Mouse (Mus musculus) hindbrain, embryonic 16.5 days (tissue): ENCODE data around the gene Adamts7. TPM values are rescaled to one million over a fixed set of nuclear protein-coding genes. Genes with fewer than 3 reads are reported as not detected.

Experiments used
- ATAC-seq: fragments of 200-750 bp; cut with Nextera tagmentation; 2 replicates; pipeline ENCODE4 v1.8.0; 2017; ENCODE audit warnings: moderate TSS enrichment, moderate library complexity
- H3K27ac ChIP-seq: fragments of 300-500 bp; sonication (generic); 2 replicates; pipeline ENCODE4 v1.5.1; 2014; ENCODE audit warnings: low read depth, mild to moderate bottlenecking, control low read depth, low read length, moderate library complexity
- H3K27me3 ChIP-seq: fragments of 300-500 bp; sonication (generic); replicated peaks from 2 replicates; pipeline ENCODE4 v1.6.1; 2014; ENCODE audit warnings: low read length; ENCODE audit not compliant: control insufficient read depth, insufficient read depth
- H3K36me3 ChIP-seq: fragments of 300-500 bp; sonication (generic); 2 replicates; pipeline ENCODE4 v1.6.1; 2014; ENCODE audit warnings: mild to moderate bottlenecking, low read length, moderate library complexity, mixed read lengths; ENCODE audit not compliant: control insufficient read depth, insufficient read depth
- H3K4me1 ChIP-seq: fragments of 300-500 bp; sonication (generic); 2 replicates; pipeline ENCODE4 v1.6.1; 2014; ENCODE audit warnings: low read depth, low read length; ENCODE audit not compliant: control insufficient read depth, insufficient read depth
- H3K4me2 ChIP-seq: fragments of 300-500 bp; sonication (generic); 2 replicates; pipeline ENCODE4 v1.6.1; 2014; ENCODE audit warnings: mild to moderate bottlenecking, low read length, control low read depth, moderate library complexity
- H3K4me3 ChIP-seq: fragments of 300-500 bp; sonication (generic); 2 replicates; pipeline ENCODE4 v1.5.1; 2014; ENCODE audit warnings: mild to moderate bottlenecking, low read length, control low read depth, moderate library complexity
- H3K9ac ChIP-seq: fragments of 300-500 bp; sonication (generic); 2 replicates; pipeline ENCODE4 v1.6.1; 2014; ENCODE audit warnings: low read depth, mild to moderate bottlenecking, control low read depth, low read length, moderate library complexity
- H3K9me3 ChIP-seq: fragments of 300-500 bp; sonication (generic); 2 replicates; pipeline ENCODE4 v1.6.1; 2014; ENCODE audit warnings: mild to moderate bottlenecking, low read length, moderate library complexity; ENCODE audit not compliant: control insufficient read depth
- WGBS: fragments of 180-500 bp; shearing (Covaris S2); extraction: QIAGEN DNeasy Blood & Tissue Kit; methylation state at CpG from one replicate; pipeline ENCODE4 v1.1.7; 2014; 5-methylcytosine and 5-hydroxymethylcytosine counted together
- polyA plus RNA-seq: library from polyadenylated mRNA; unstranded; fragments of >200 nt; fragmentation: Nextera tagmentation; extraction: Ambion mirVana; gene quantifications from 2 replicates; pipeline ENCODE4 v1.2.1, GENCODE M21; 2015

The Adamts7 gene
- polyA plus RNA-seq, 1 experiment from 2014 or later, result 4.9 TPM

DNA sequence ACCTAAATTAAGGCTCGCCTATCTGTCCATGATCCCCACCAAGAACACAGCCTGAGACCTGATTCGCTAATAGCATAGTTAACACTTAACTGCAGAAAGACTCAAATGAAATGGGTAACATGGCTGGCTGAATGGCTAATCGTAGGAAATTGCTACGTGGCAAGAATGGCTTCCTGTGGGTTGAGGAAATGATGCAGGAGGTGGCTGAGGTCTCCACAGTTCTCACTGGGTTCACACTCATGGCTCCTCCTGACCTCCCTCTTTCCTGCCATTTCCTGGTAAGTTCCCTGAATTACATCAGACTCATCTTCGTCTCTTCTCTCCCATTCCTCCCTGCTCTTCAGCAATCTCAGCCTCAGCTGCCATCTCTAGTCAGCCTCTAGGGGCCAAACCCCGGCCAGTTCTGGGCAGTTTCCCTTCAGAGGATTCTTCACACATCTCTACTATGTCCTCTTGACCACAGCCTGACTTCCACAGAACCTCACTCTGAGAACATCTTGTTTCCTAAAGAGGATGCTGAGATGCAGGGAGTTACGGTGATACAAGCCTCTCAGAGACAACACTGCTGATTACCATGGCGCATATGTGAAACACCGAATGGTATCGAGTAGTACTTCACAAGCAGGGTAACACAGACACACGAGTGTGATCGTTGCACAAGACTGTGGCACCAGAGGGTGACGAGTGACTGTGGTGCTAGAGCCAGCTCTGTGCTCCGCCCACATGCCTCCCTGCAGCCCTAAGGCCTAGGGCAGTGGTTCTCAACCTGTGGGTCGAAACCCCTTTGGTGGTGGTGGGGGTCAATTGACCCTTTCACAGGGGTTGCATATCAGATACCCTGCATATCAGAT lies 81.7 kb downstream of the Adamts7 start:
- H3K4me2 ChIP-seq, result no peak overlapping the region
- H3K9me3 ChIP-seq, result no peaks in the 10 kb centered on the region
- peaks cover 6% of the 10 kb centered on the region for H3K36me3 ChIP-seq
- 89% methylated on average over 15 of the region's 15 CpGs for WGBS
- no peaks in the 10 kb centered on the region for H3K27me3 ChIP-seq
- H3K27ac ChIP-seq, result no peak overlapping the region
- H3K9ac ChIP-seq, result no peak overlapping the region
- H3K4me3 ChIP-seq, result no peak overlapping the region
- no peaks in the 10 kb centered on the region for H3K4me1 ChIP-seq
- no peak for ATAC-seq

DNA sequence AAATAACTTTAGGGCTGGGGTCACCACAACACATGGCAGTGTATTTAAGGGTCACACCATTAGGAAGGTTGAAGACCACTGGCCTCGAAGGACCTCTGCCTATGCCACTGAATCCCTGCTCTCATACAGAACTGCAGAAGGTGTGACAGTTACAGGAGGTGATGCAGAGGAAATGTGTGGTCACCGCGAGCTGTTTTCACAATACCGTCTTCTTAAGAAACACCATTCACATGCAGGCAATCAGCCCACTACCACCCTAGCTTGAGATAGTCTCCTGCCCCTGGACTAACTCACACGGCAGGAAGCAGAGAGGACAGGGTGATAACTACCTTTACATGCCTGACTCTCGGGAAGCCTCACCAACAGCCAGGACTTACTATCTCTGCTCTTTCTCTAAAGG lies 82.3 kb downstream of the Adamts7 start:
- H3K9ac ChIP-seq, result no peak overlapping the region
- no peak for ATAC-seq
- peaks cover under 1% of the 10 kb centered on the region; the same call in 1 of the 2 replicates for H3K36me3 ChIP-seq
- H3K4me3 ChIP-seq, result no peak overlapping the region
- no peak overlapping the region for H3K4me2 ChIP-seq
- no peaks in the 10 kb centered on the region for H3K9me3 ChIP-seq
- no peaks in the 10 kb centered on the region for H3K27me3 ChIP-seq
- H3K4me1 ChIP-seq, result no peaks in the 10 kb centered on the region
- 91% methylated on average over 6 of the region's 6 CpGs for WGBS
- no peak overlapping the region for H3K27ac ChIP-seq

DNA sequence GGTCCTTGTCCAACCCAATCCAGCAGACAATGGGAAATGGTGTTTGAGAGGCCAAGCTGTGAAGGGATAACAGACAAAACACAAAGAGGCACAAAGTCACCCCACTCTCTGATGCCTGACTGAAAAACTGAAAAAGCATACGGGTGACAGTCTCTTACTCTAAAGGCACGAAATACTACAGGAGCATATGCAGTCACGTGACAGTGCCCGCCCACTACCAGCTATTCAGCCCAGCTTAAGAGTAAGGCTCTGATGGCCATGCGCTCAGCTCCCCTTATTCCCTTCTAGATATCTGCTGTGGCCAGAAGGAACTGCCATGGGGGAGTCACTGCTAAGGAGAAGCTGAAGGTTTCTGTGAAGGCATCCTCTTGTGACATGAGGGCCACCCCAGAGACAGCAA lies 82.9 kb downstream of the Adamts7 start:
- WGBS, result 91% methylated on average over 5 of the region's 5 CpGs

DNA sequence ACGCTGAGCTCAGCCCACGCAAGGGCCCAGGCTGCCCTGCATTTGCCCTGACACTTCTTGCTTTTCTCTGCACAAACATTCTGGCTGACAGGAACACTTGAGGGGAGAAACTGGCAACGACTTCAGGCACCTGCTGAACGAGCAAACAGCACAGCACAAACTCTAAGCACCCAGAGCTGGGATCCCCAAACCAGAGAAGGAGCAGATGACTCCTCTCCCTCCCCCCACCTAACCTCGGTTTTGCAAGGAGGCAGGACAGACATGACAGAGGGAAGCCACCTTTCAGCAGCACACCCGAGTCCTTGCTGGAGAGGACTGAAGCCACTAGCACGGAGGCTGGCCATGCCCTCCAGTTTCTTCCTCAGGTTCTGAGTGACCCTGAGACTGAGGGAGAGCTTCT lies 84.4 kb downstream of the Adamts7 start:
- Histone ChIP-seq H3K4me3 (no peak overlapping the region), H3K9me3 (no peaks in the 10 kb centered on the region), H3K4me2 (no peak overlapping the region), H3K27ac (no peak overlapping the region), H3K9ac (no peak overlapping the region), H3K36me3 (no peaks in the 10 kb centered on the region), H3K4me1 (no peaks in the 10 kb centered on the region), H3K27me3 (no peaks in the 10 kb centered on the region)
- 80% methylated on average over 7 of the region's 7 CpGs for WGBS
- ATAC-seq, result no peak

More for the DNA sequence above, 82.9 kb downstream of the Adamts7 start:
- no peaks in the 10 kb centered on the region for H3K9me3 ChIP-seq
- no peak overlapping the region for H3K4me3 ChIP-seq
- ATAC-seq, result no peak
- H3K27ac ChIP-seq, result no peak overlapping the region
- H3K36me3 ChIP-seq, result no peaks in the 10 kb centered on the region
- no peak overlapping the region for H3K4me2 ChIP-seq
- H3K9ac ChIP-seq, result no peak overlapping the region
- H3K4me1 ChIP-seq, result no peaks in the 10 kb centered on the region
- no peaks in the 10 kb centered on the region for H3K27me3 ChIP-seq

DNA sequence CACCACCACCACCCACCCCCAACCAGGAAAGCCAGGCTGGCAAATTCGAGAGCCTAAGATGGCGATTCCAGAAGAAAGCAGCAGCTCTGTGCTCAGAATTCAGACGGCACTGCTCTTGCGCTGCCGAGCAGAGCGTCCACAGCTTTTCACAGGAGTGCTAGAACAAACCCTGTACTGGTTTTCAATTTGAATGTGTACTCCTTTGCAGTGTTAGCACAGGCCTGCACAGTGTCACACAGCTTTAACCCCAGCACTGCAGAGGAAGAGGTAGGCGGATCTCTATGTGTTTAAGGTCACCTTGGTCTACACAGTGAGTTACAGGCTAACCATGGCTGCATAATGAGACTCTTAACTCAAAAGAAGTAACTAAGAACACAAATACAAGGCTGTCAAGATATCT lies 85.5 kb downstream of the Adamts7 start:
- H3K9me3 ChIP-seq, result no peaks in the 10 kb centered on the region
- H3K27ac ChIP-seq, result no peak overlapping the region
- H3K4me3 ChIP-seq, result no peak overlapping the region
- no peak overlapping the region for H3K4me2 ChIP-seq
- no peaks in the 10 kb centered on the region for H3K4me1 ChIP-seq
- WGBS, result 89% methylated on average over 7 of the region's 7 CpGs
- no peaks in the 10 kb centered on the region for H3K36me3 ChIP-seq
- no peaks in the 10 kb centered on the region for H3K27me3 ChIP-seq
- no peak overlapping the region for H3K9ac ChIP-seq
- no peak for ATAC-seq

DNA sequence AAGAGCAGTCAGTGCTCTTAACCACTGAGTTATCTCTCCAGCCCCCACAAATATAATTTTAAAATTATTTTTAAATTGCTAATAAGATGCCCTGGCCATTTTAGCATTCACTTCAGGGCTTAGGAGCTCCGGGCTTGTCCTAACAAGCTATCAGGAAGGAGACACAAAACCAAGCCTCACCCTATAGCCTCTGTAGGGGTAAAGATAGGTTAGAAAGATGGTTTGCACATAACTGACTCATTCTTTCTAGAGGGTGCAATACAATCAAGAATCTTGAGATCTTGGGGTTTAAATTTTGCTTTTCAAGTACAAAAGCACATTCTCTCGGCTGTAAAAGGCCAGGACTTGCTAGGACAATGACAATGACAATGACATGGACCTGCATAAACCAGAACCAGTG lies 86.2 kb downstream of the Adamts7 start:
- Histone ChIP-seq H3K4me3 (no peak overlapping the region), H3K36me3 (no peaks in the 10 kb centered on the region), H3K4me2 (no peak overlapping the region), H3K27me3 (no peaks in the 10 kb centered on the region), H3K27ac (no peak overlapping the region), H3K9me3 (no peaks in the 10 kb centered on the region), H3K9ac (no peak overlapping the region), H3K4me1 (no peaks in the 10 kb centered on the region)
- whole genome bisulfite sequencing, result 94% methylated on average over 2 of the region's 2 CpGs
- no peak for ATAC-seq

DNA sequence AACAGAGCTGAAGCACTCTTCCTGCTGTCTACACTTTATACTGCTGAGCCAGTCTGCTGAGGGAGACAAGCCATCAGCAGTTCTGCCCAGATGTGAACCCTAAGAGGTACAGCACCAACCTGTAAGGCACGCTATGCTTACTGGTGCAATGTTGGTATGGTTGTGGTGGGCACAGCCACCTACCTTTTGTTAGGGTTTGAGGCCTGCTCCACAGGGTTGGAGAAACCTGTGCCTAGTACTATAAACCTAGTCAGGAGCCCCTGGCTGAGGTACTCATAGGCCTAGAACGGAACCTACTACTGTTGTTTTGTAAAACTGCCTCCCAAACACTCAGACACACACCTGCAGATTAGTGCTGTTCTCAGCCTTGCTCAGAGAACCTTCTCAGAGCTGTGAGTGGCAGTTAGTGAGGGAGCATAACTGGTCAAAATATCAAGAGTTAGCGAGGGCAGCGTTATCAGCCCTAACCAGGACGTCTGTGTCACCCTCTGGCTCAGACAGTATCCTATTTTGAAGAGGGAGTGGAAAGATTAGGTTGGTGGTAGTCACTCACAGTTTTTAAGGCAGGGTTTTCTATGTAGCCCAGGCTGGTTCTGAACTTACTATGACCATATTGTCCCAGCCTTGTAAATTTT lies 87.4 kb downstream of the Adamts7 start:
- no peak for ATAC-seq
- H3K27ac ChIP-seq, result no peak overlapping the region
- 91% methylated on average over 5 of the region's 5 CpGs for WGBS
- no peak overlapping the region for H3K9ac ChIP-seq
- no peak overlapping the region for H3K4me2 ChIP-seq
- no peaks in the 10 kb centered on the region for H3K27me3 ChIP-seq
- no peaks in the 10 kb centered on the region for H3K4me1 ChIP-seq
- no peak overlapping the region for H3K4me3 ChIP-seq
- no peaks in the 10 kb centered on the region for H3K9me3 ChIP-seq
- no peaks in the 10 kb centered on the region for H3K36me3 ChIP-seq

DNA sequence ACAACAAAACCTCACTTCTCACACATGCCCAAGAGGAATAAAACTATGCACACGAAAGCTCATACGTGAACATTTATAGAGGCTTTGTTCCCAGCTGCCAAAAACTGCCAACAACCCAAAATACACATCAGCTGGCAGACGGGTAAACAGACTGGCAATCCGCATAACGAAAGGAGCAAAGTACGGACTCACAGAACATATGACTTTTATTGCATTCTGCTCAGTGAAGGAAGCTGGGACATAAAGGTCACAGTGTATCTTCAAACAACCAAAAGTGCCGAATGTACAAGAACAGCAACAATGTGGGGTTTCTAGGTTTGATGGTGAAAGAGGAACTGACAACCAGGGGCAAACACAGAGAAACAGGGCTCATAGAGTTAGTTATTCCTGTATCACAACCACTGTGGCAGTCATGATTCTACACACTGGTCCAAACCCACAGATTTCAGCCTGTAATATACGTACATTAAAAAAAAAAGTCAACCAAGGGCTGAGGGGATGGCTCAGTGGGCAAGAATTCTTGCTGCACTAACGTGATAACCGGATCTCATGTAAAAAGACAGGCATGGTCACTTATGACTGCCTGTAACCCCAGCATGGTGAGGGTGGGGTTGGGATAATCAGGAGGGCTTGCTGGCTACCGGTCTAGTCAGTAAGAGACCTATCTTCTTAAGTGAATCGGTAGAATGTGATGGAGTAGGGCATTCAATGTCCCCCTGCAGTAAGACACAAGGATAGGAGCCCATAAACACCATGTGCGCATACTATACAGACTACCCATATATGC lies 88.3 kb downstream of the Adamts7 start:
- WGBS, result 90% methylated on average over 13 of the region's 13 CpGs
- H3K4me3 ChIP-seq, result no peak overlapping the region
- no peaks in the 10 kb centered on the region for H3K36me3 ChIP-seq
- ATAC-seq, result no peak
- no peaks in the 10 kb centered on the region for H3K27me3 ChIP-seq
- no peaks in the 10 kb centered on the region for H3K9me3 ChIP-seq
- no peak overlapping the region for H3K27ac ChIP-seq
- no peak overlapping the region for H3K9ac ChIP-seq
- H3K4me1 ChIP-seq, result no peaks in the 10 kb centered on the region
- no peak overlapping the region for H3K4me2 ChIP-seq

DNA sequence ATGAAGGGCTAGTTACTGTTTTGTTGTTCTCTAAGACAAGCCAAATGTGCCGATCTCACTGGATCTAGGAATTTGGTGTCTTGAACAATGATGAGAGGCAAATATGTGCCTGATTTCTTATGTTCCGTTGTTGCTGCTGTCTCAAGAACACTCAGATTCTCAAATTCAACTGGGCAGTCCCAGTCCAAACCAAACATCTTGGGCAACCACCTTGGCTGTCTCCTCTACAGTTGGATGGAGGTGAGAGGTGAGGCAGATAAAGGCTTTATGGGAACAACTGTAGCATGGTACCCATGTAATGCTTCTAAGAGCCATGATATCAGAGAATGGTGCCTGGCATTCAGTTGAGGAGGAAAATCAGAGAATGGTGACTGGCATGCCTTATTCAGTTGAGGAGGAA lies 90.3 kb downstream of the Adamts7 start:
- no peaks in the 10 kb centered on the region for H3K9me3 ChIP-seq
- no peak overlapping the region for H3K27ac ChIP-seq
- no peak overlapping the region for H3K9ac ChIP-seq
- H3K4me3 ChIP-seq, result no peak overlapping the region
- 94% methylated on average over 2 of the region's 2 CpGs for WGBS
- H3K36me3 ChIP-seq, result no peaks in the 10 kb centered on the region
- no peak overlapping the region for H3K4me2 ChIP-seq
- no peaks in the 10 kb centered on the region for H3K27me3 ChIP-seq
- no peaks in the 10 kb centered on the region for H3K4me1 ChIP-seq
- no peak for ATAC-seq
